Mouse (Mus musculus) c-Kit-positive CD71-positive TER-119-positive erythroid progenitor cells, embryonic 14.5 days (primary cell): Measurements from ENCODE around the gene Carf.
A peak's percentile ranks its signal among the peaks of the same experiment; 100 is the strongest.
"Not testable (repeated sequence)": the region's sequence is repeated elsewhere in the genome, so short reads cannot be mapped to it uniquely, and the experiment has no call there.

Experiments used
- DNase-seq: peaks from one replicate; pipeline ENCODE4 v3.0.0-alpha.2; 2013; ENCODE audit warnings: low spot score

Carf gene

GRCm38 (mm10) chr1:60098024-60098781, at the start of gene Carf, which contains the start of gene Wdr12:
Gene Carf (plus strand): TSS chr1:60098247.
Gene Wdr12 (minus strand): TSS chr1:60098645.
- peak; percentile 95 for DNase-seq

- no peak for DNase-seq
Observed at GRCm38 (mm10) chr1:60054659-60055058, 43.4 kb upstream of the Carf start.

GRCm38 (mm10) chr1:60056310-60056709, 41.7 kb upstream of the Carf start:
- DNase-seq = no peak

GRCm38 (mm10) chr1:60070725-60071124, 27.3 kb upstream of the Carf start:
- DNase-seq = not testable (repeated sequence)

GRCm38 (mm10) chr1:60074935-60075334, 23.1 kb upstream of the Carf start:
- DNase-seq = no peak

- no peak for DNase-seq
Observed at GRCm38 (mm10) chr1:60075590-60075989, 22.5 kb upstream of the Carf start.

- DNase-seq = no peak
Observed at GRCm38 (mm10) chr1:60076411-60076810, 21.6 kb upstream of the Carf start.

GRCm38 (mm10) chr1:60096572-60097276, 1.3 kb upstream of the Carf start:
- peak; percentile 36 for DNase-seq

GRCm38 (mm10) chr1:60097277-60098023, 597 bp upstream of the Carf start:
- peak; percentile 80 for DNase-seq

GRCm38 (mm10) chr1:60098839-60099238, 792 bp downstream of the Carf start:
- DNase-seq = no peak

- DNase-seq = no peak
Observed at GRCm38 (mm10) chr1:60104582-60104981, 6.5 kb downstream of the Carf start.

- DNase-seq = no peak
Observed at GRCm38 (mm10) chr1:60117721-60118455, 19.8 kb downstream of the Carf start.

GRCm38 (mm10) chr1:60137346-60137745, 39.3 kb downstream of the Carf start:
- DNase-seq = no peak

GRCm38 (mm10) chr1:60152700-60153099, 54.7 kb downstream of the Carf start:
- peak; percentile 18 for DNase-seq

- DNase-seq = no peak
Observed at GRCm38 (mm10) chr1:60156651-60157050, 58.6 kb downstream of the Carf start.

GRCm38 (mm10) chr1:60158411-60158810, 60.4 kb downstream of the Carf start:
- DNase-seq = no peak

- no peak for DNase-seq
Observed at GRCm38 (mm10) chr1:60163676-60164075, 65.6 kb downstream of the Carf start.

- no peak for DNase-seq
Observed at GRCm38 (mm10) chr1:60169626-60170025, 71.6 kb downstream of the Carf start.

- no peak for DNase-seq
Observed at GRCm38 (mm10) chr1:60170251-60170650, 72.2 kb downstream of the Carf start.

- no peak for DNase-seq
Observed at GRCm38 (mm10) chr1:60173119-60173518, 75.1 kb downstream of the Carf start.

- not testable (repeated sequence) for DNase-seq
Observed at GRCm38 (mm10) chr1:60177814-60178213, 79.8 kb downstream of the Carf start.

- DNase-seq = peak; percentile 12
Observed at GRCm38 (mm10) chr1:60179376-60179775, 81.3 kb downstream of the Carf start.
